Mouse (Mus musculus) limb, embryonic 12.5 days (tissue): ENCODE measurements around the gene Lurap1l. TPM values are rescaled to one million over a fixed set of nuclear protein-coding genes. Genes with fewer than 3 reads are reported as not detected.
"Not testable (repeated sequence)": the region's sequence is repeated elsewhere in the genome, so short reads cannot be mapped to it uniquely, and the experiment has no call there.

ENCODE experiments used
- ATAC-seq: fragments of 200-750 bp; cut with Nextera tagmentation; 2 replicates; pipeline ENCODE4 v1.8.0; 2017; ENCODE audit warnings: low read depth, moderate TSS enrichment; ENCODE audit not compliant: insufficient number of reproducible peaks, insufficient read depth, low FRiP score, low TSS enrichment
- H3K27ac ChIP-seq: fragments of 300-500 bp; sonication (generic); 2 replicates; pipeline ENCODE4 v1.5.1; 2016; ENCODE audit warnings: mild to moderate bottlenecking, moderate library complexity
- H3K27me3 ChIP-seq: fragments of 300-500 bp; sonication (generic); 2 replicates; pipeline ENCODE4 v1.6.1; 2016; ENCODE audit warnings: mild to moderate bottlenecking, moderate library complexity
- H3K36me3 ChIP-seq: fragments of 300-500 bp; sonication (generic); 2 replicates; pipeline ENCODE4 v1.6.1; 2016; ENCODE audit warnings: mild to moderate bottlenecking, moderate library complexity
- H3K4me1 ChIP-seq: fragments of 300-500 bp; sonication (generic); replicated peaks from 2 replicates; pipeline ENCODE4 v1.6.1; 2016
- H3K4me2 ChIP-seq: fragments of 300-500 bp; sonication (generic); 2 replicates; pipeline ENCODE4 v1.6.1; 2016; ENCODE audit warnings: mild to moderate bottlenecking, moderate library complexity
- H3K4me3 ChIP-seq: fragments of 300-500 bp; sonication (generic); replicated peaks from 2 replicates; pipeline ENCODE4 v1.5.1; 2016; ENCODE audit warnings: mild to moderate bottlenecking
- H3K9ac ChIP-seq: fragments of 300-500 bp; sonication (generic); replicated peaks from 2 replicates; pipeline ENCODE4 v1.6.1; 2016; ENCODE audit warnings: mild to moderate bottlenecking, moderate library complexity
- H3K9me3 ChIP-seq: fragments of 300-500 bp; sonication (generic); 2 replicates; pipeline ENCODE4 v1.6.1; 2016; ENCODE audit warnings: mild to moderate bottlenecking, moderate library complexity
- WGBS: fragments of 180-500 bp; shearing (Covaris S2); methylation state at CpG from one replicate; pipeline ENCODE4 v1.1.7; 2016; 5-methylcytosine and 5-hydroxymethylcytosine counted together
- polyA plus RNA-seq: library from polyadenylated mRNA; unstranded; fragments of >200 nt; fragmentation: Nextera tagmentation; extraction: Ambion mirVana; gene quantifications from 2 replicates; pipeline ENCODE4 v1.2.1, GENCODE M21; 2016

Gene Lurap1l
- polyA plus RNA-seq, 1 experiment from 2014 or later = 4.2 TPM

- Histone ChIP-seq H3K27ac (no peak overlapping the region), H3K4me2 (no peak overlapping the region), H3K36me3 (no peaks in the 10 kb centered on the region), H3K4me1 (no peaks in the 10 kb centered on the region), H3K9me3 (no peaks in the 10 kb centered on the region), H3K27me3 (no peaks in the 10 kb centered on the region), H3K9ac (no peak overlapping the region), H3K4me3 (no peak overlapping the region)
- no peak for ATAC-seq
- 94% methylated on average over 6 of the region's 6 CpGs for WGBS
These were observed 19.4 kb upstream of the Lurap1l start for GRCm38 (mm10) chr4:80891004-80891403.

GRCm38 (mm10) chr4:80895278-80895894 lies 15.1 kb upstream of the Lurap1l start:
- Histone ChIP-seq H3K4me1 (no peaks in the 10 kb centered on the region), H3K4me2 (no peak overlapping the region), H3K4me3 (no peak overlapping the region), H3K27me3 (no peaks in the 10 kb centered on the region), H3K9me3 (no peaks in the 10 kb centered on the region), H3K27ac (no peak overlapping the region), H3K9ac (no peak overlapping the region), H3K36me3 (no peaks in the 10 kb centered on the region)
- 77% methylated on average over 4 of the region's 4 CpGs for WGBS
- no peak for ATAC-seq

GRCm38 (mm10) chr4:80906726-80907125 lies 3.7 kb upstream of the Lurap1l start:
- H3K27ac ChIP-seq = no peak overlapping the region
- no peak overlapping the region for H3K9ac ChIP-seq
- no peak overlapping the region for H3K4me2 ChIP-seq
- no peaks in the 10 kb centered on the region for H3K4me1 ChIP-seq
- 79% methylated on average over 3 of the region's 3 CpGs for WGBS
- H3K36me3 ChIP-seq = no peaks in the 10 kb centered on the region
- H3K27me3 ChIP-seq = no peaks in the 10 kb centered on the region
- no peak for ATAC-seq
- H3K4me3 ChIP-seq = no peak overlapping the region
- no peaks in the 10 kb centered on the region for H3K9me3 ChIP-seq

- 77% methylated on average over 5 of the region's 5 CpGs for WGBS
- ATAC-seq = no peak
- H3K4me1 ChIP-seq = no peaks in the 10 kb centered on the region; the same call in 1 of the 2 replicates
- H3K9me3 ChIP-seq = no peaks in the 10 kb centered on the region
- no peak overlapping the region for H3K4me3 ChIP-seq
- no peak overlapping the region for H3K4me2 ChIP-seq
- no peak overlapping the region for H3K9ac ChIP-seq
- no peaks in the 10 kb centered on the region for H3K36me3 ChIP-seq
- no peak overlapping the region for H3K27ac ChIP-seq
- no peaks in the 10 kb centered on the region for H3K27me3 ChIP-seq
These were observed 2.5 kb upstream of the Lurap1l start for GRCm38 (mm10) chr4:80907973-80908372.

- H3K4me2 ChIP-seq = no peak overlapping the region
- H3K9me3 ChIP-seq = no peaks in the 10 kb centered on the region
- no peak overlapping the region for H3K9ac ChIP-seq
- no peak for ATAC-seq
- H3K27me3 ChIP-seq = no peaks in the 10 kb centered on the region
- WGBS = 82% methylated on average over 4 of the region's 4 CpGs
- H3K4me3 ChIP-seq = no peak overlapping the region
- no peaks in the 10 kb centered on the region; the same call in 1 of the 2 replicates for H3K4me1 ChIP-seq
- no peaks in the 10 kb centered on the region for H3K36me3 ChIP-seq
- H3K27ac ChIP-seq = no peak overlapping the region
These were observed 1.5 kb upstream of the Lurap1l start for GRCm38 (mm10) chr4:80908902-80909301.

GRCm38 (mm10) chr4:80910871-80911701 lies 640 bp downstream of the Lurap1l start:
- H3K36me3 ChIP-seq = no peaks in the 10 kb centered on the region
- WGBS = under 1% methylated on average over 58 of the region's 58 CpGs
- peak overlapping the region; percentile 75; the same call in 1 of the 2 replicates for H3K27ac ChIP-seq
- no peaks in the 10 kb centered on the region for H3K27me3 ChIP-seq
- no peak; the same call in 1 of the 2 replicates for ATAC-seq
- H3K4me3 ChIP-seq = peak overlapping the region; percentile 66
- peak overlapping the region; percentile 67 for H3K9ac ChIP-seq
- H3K4me1 ChIP-seq = no peaks in the 10 kb centered on the region; the same call in 1 of the 2 replicates
- H3K9me3 ChIP-seq = no peaks in the 10 kb centered on the region
- H3K4me2 ChIP-seq = peak overlapping the region; percentile 90

- peak overlapping the region; percentile 90 for H3K4me2 ChIP-seq
- 2% methylated on average over 26 of the region's 27 CpGs for WGBS
- no peaks in the 10 kb centered on the region for H3K36me3 ChIP-seq
- peak overlapping the region; percentile 67 for H3K9ac ChIP-seq
- peak overlapping the region; percentile 66 for H3K4me3 ChIP-seq
- no peaks in the 10 kb centered on the region for H3K27me3 ChIP-seq
- ATAC-seq = peak; percentile 93
- H3K9me3 ChIP-seq = no peaks in the 10 kb centered on the region
- no peaks in the 10 kb centered on the region; the same call in 1 of the 2 replicates for H3K4me1 ChIP-seq
- peak overlapping the region; percentile 75; the same call in 1 of the 2 replicates for H3K27ac ChIP-seq
These were observed 1.5 kb downstream of the Lurap1l start for GRCm38 (mm10) chr4:80911706-80912540.

- no peak for ATAC-seq
- Histone ChIP-seq H3K4me3 (no peak overlapping the region), H3K4me2 (no peak overlapping the region), H3K4me1 (no peaks in the 10 kb centered on the region; the same call in 1 of the 2 replicates), H3K36me3 (no peaks in the 10 kb centered on the region), H3K27me3 (no peaks in the 10 kb centered on the region), H3K9me3 (no peaks in the 10 kb centered on the region), H3K9ac (no peak overlapping the region), H3K27ac (no peak overlapping the region)
- 69% methylated on average over 2 of the region's 2 CpGs for WGBS
These were observed 4.8 kb downstream of the Lurap1l start for GRCm38 (mm10) chr4:80915211-80915610.

GRCm38 (mm10) chr4:80916695-80917094 lies 6.2 kb downstream of the Lurap1l start:
- ATAC-seq = no peak
- 50% methylated on average over 3 of the region's 3 CpGs for WGBS
- Histone ChIP-seq H3K4me2 (no peak overlapping the region), H3K27ac (no peak overlapping the region), H3K4me1 (no peaks in the 10 kb centered on the region; the same call in 1 of the 2 replicates), H3K27me3 (no peaks in the 10 kb centered on the region), H3K9ac (no peak overlapping the region), H3K9me3 (no peaks in the 10 kb centered on the region), H3K4me3 (no peak overlapping the region), H3K36me3 (no peaks in the 10 kb centered on the region)

- not testable (repeated sequence) for H3K9ac ChIP-seq, H3K27ac ChIP-seq, H3K9me3 ChIP-seq, H3K27me3 ChIP-seq, H3K4me1 ChIP-seq, H3K4me2 ChIP-seq, H3K36me3 ChIP-seq, ATAC-seq, H3K4me3 ChIP-seq
- WGBS = 55% methylated on average over 1 of the region's 1 CpGs
These were observed 6.7 kb downstream of the Lurap1l start for GRCm38 (mm10) chr4:80917128-80917527.

- H3K9ac ChIP-seq = no peak overlapping the region
- no peaks in the 10 kb centered on the region for H3K27me3 ChIP-seq
- H3K36me3 ChIP-seq = no peaks in the 10 kb centered on the region
- H3K4me3 ChIP-seq = no peak overlapping the region
- no peak overlapping the region for H3K27ac ChIP-seq
- H3K4me2 ChIP-seq = no peak overlapping the region
- WGBS = 78% methylated on average over 3 of the region's 3 CpGs
- no peaks in the 10 kb centered on the region for H3K4me1 ChIP-seq
- no peak for ATAC-seq
- no peaks in the 10 kb centered on the region for H3K9me3 ChIP-seq
These were observed 7.4 kb downstream of the Lurap1l start for GRCm38 (mm10) chr4:80917812-80918211.
